Mouse (Mus musculus) C2C12 (cell line): ENCODE results near the gene Gatd1.

Source experiments
- CEBPB ChIP-seq: IDR thresholded peaks from one replicate; pipeline ENCODE4 v1.6.1; 2011; ENCODE audit warnings: low read depth, mild to moderate bottlenecking, control low read depth, moderate library complexity
- CTCF ChIP-seq: IDR thresholded peaks from one replicate; pipeline ENCODE4 v1.5.1; 2011; ENCODE audit not compliant: control insufficient read depth, insufficient read depth, insufficient read length
- FOSL1 ChIP-seq: IDR thresholded peaks from one replicate; pipeline ENCODE4 v1.8.0; 2011; ENCODE audit warnings: mild to moderate bottlenecking, low read length; ENCODE audit not compliant: poor library complexity, insufficient read depth, severe bottlenecking
- MAX ChIP-seq: IDR thresholded peaks from one replicate; pipeline ENCODE4 v1.6.1; 2011; ENCODE audit warnings: mild to moderate bottlenecking, control low read depth
- MYOG ChIP-seq: IDR thresholded peaks from one replicate; pipeline ENCODE4 v1.6.1; 2011; ENCODE audit not compliant: control insufficient read depth, insufficient read length; ENCODE audit errors: extremely low read depth
- USF1 ChIP-seq: IDR thresholded peaks from one replicate; pipeline ENCODE4 v1.6.1; 2011; ENCODE audit warnings: low read depth, mild to moderate bottlenecking, control low read depth, moderate library complexity

GRCm38 (mm10) chr7:141453636-141454035 lies 39.7 kb upstream of the Gatd1 start:
- TF ChIP-seq CTCF (no peak), MAX (no peak), FOSL1 (no peak), USF1 (no peak), CEBPB (no peak), MYOG (no peak)
